Mouse (Mus musculus) spleen, embryonic (tissue): ENCODE results near the gene Gpr173.

ENCODE experiments used
- CTCF ChIA-PET: fragments of 350-600 bp; sonication (Branson Sonifier 250); formaldehyde crosslinking; loops from one replicate; lab custom pipeline; 2022; lab: Charles Lee

The Gpr173 gene

GRCm38 (mm10) chrX:152306224-152306623, 62.3 kb downstream of the Gpr173 start:
- CTCF ChIA-PET, result no interaction called here
